Mouse (Mus musculus): ENCODE measurements at regions not wholly inside any gene's neighbourhood (a gene's known extent, or its start where the extent isn't known, plus 50 kb on each side); places are given as distances from the start of the nearest gene placed in this dataset.
A peak's percentile ranks its signal among the peaks of the same experiment; 100 is the strongest.

DNA sequence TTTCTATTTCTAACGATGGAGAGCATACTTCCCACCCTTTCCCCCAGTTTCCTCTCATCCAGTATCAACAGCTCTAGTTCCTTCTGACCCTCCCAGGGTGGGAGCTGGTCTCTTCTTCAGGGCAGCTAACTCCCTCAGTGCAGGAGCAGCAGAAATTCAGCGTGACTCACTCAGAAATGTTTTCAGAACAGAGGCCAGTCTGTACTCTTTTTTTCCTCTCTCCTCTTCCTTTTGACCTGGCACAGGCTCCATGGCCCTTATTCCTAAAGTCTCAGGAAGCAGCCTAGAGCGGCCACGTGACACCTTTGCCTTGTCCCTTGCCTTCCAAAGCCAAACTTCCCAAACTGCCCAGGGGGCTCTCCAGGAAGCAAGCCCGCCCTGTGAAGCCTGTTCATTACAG is 55.4 kb downstream of the Pja1 start:
- DNase-seq (ENCODE audit: low spot score), result no peak

DNA sequence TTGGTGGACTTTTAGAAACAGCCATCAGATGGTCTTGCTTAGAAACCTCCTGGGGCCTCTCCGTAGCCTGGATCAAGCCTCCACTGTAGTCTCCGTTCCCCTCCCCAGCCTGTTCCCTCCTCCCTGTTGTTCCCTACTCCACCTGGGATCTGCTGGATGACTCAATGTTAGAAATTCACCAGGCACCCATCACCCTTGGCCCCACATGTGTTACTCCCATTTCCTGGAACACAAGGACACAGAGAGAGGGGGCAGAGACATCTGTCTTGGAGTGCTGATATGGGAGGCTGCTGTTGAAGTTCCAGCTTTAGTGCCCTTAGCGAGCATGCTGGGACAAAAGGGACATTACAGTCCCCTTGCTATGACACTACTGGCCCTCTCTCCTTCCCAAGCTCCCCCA is 60.1 kb downstream of the Pja1 start:
- DNase-seq (ENCODE audit: low spot score), result no peak

DNA sequence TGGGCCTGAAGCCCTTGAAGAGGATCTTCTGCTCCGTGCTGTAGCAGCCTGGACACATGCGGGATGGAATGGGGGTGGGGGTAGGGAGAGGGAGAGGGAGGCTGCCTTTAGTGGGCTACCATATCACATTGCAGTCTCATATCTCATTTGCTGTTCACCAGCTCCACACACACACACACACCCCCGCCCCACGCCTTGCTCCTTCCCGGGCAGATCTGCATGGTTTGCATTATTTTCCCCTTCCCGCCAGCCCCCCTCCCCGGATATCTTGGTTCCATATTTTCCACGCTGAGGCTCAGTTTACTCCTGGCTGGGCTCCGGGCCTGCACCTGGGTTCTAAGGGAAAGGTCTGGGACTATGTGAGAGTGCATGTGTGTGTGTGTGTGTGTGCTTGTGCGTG is 61.2 kb downstream of the Pja1 start:
- no peak for DNase-seq (ENCODE audit: low spot score)

DNA sequence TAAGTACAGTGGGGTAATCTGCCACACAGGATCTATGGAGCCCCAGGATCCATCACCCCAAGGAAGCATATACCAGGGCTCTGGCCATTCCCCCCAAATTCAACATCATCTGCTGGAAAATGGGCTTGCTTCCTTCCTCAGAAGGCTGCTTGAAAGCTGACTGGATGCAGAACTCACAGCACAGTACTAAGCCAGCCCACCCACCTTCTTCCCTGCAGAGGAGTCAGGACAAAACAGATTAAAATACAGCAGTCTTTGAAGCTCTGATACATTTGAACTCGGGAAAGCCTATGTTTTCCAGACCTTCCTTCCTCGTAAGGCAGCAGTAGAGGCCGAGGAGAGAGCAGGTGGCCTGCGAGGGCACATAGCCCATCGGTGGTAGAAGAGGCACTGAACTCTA is 61.7 kb downstream of the Pja1 start:
- DNase-seq (ENCODE audit: low spot score), result no peak

- DNase-seq (ENCODE audit: low spot score), result no peak
Measured at GRCm38 (mm10) chrX:99408804-99409203, 62.3 kb downstream of the Pja1 start.

DNA sequence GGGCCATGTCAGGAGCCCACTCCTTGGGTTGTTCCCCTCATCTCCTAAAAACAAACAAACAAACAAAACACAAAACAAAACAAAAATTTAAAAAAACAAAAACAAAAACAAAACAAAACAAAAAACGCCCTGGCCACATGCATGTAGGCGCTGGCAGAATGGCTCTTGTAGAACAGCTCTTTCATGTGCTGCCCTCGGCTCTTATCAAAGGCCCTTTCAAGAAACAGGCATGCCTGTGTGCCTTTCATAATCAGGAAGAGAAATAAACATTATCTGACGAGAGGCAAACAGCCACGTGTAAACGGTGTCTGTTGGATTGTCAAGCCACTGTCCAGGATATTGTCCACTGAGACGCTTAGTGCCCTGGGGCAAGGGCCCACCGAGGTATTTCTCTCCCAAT is 65.2 kb downstream of the Pja1 start:
- DNase-seq (ENCODE audit: low spot score), result no peak

DNA sequence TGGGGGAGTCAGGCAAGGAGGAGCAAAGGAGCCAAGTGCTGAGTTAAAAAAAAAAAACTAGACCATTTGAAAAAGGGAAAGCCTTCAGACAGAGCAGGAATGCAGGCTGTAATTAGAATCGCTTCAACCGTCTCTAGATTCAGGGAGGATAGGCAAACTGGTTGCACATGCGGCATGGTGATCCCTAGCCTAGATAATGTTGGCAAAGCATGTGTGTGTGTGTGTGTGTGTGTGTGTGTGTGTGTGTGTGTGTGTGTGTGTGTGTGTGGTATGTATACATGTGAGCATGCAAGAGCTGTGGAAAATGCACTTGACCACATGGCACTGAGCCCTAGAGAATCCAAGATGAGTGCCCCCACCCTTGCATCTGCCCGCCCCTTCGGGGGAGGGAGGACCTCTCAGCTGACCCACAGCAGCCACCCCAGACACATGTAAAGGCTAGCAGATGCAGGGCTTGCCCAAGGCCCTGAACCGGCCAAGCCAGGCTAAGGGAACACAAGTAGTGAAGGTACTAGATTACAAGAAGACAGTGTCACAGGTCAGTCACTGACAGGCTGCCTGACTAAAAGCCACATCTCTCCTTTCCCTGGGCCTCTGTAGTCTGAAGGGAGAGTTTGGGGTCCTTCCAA is 67.4 kb downstream of the Pja1 start:
- no peak for DNase-seq (ENCODE audit: low spot score)

DNA sequence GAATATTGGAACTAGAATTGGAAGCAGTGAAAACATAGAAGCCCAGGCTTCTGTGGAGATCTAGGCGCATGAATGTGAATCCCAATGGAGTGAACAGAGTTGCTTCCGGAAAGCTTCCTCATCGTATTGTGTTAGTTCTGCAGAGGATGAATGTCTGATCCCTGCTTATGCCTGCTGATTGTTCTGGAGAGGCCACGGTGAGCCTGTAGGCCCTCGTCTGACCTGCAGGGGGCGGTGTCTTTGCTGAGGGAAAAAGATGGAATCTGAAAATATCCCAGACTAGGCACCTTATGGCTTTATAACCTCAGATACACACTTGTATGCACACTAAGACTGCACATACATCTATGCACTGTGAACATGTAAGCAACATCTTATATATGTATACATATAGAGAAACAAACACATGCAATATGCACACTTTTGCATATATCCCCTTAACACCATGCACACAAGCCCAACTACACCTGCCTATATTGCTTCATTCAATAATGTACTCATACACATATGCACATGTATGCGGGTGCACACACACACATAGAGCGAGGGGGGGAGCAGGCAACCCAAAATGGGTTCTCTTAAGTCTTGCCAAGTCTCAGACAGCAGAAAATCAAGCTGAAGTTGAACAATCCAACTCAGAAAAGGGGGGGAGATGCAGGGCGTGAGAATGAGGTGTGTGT is 68.1 kb downstream of the Pja1 start:
- DNase-seq (ENCODE audit: low spot score), result no peak

- DNase-seq (ENCODE audit: low spot score), result no peak
Measured at GRCm38 (mm10) chrX:99397344-99397743, 73.7 kb downstream of the Pja1 start.

DNA sequence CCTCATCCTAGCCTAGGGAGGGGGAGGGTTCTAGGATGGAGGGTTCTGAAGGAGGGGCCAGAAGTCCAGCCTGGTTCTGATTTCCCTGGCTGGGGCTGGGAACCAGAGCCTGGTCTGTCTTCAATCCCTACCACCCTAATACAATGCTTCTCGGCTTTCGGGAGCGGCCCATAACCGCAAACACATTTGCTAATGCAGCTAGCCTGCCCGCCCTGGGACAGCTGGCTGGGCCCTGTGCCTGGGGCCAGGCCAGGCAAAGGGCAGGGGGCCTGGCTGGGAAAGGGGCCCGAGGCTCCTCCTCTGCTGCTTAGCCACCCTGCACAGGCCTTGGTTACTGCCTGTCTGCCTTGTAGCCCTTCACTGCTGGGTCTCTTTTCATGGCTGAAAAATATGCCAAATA is 74.9 kb downstream of the Pja1 start:
- DNase-seq (ENCODE audit: low spot score), result no peak

GRCm38 (mm10) chrX:99395067-99395466 is 76.0 kb downstream of the Pja1 start:
- DNase-seq (ENCODE audit: low spot score), result no peak

GRCm38 (mm10) chrX:99391628-99392027 is 79.4 kb downstream of the Pja1 start:
- no peak for DNase-seq (ENCODE audit: low spot score)

- no peak for DNase-seq (ENCODE audit: low spot score)
Measured at GRCm38 (mm10) chrX:99390462-99390838, 80.6 kb downstream of the Pja1 start.

GRCm38 (mm10) chrX:99389778-99390461 is 81.2 kb downstream of the Pja1 start:
- no peak for DNase-seq (ENCODE audit: low spot score)

GRCm38 (mm10) chrX:99370711-99371110 is 100.4 kb downstream of the Pja1 start:
- DNase-seq (ENCODE audit: low spot score), result no peak

DNA sequence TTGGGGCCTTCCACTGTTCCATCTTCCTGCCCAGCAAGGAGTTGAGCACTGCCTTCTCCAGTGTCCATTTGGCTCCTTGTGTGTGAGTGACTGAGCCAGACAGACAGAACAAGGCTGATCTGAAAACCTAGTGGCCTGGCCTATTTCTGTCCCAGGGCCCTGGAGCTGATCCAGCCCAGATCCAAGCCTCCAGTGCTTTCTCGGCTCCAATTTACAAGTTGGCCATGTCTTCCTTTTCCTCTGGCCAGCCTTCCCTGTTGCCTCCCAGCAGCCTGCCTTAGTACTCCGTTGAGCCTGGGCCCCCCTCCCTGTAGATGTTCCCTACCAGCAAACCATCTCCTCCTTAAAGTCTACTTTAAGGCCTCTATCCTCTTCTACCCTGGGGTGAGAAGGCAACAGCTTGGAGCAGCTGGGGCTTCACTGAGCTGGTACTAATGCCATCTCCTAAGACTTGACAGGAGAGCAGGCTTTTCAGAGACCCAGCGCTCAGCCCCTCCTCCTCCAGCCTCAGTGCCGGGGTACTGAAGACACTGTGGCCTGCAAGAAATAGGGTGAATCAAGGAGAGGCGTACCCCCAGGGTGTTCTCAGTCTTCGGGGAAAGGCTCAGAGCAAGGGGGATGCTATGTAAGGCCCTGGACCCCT is 101.7 kb downstream of the Pja1 start:
- DNase-seq (ENCODE audit: low spot score), result peak; percentile 14

DNA sequence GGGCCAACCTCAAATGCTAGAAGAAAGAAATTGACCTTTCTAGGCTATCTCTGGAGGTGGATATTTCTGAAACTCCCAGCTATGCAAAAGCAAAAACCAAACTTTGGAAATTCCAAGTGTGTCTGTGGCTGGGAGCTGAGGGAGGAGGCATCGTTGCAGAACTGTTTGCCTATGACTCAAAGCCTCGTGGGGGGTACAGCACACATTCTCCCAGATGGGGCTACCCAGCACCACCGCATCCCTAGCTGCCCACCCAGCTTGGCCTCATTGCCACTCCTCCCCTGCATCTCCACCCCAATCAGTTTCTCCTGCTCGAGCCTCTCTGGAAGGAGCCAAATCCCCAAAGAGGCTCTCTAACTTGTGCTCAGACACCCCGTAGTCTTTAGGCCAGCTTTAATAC is 107.0 kb downstream of the Pja1 start:
- no peak for DNase-seq (ENCODE audit: low spot score)

GRCm38 (mm10) chrX:99360095-99360890 is 110.8 kb downstream of the Pja1 start:
- DNase-seq (ENCODE audit: low spot score), result no peak

DNA sequence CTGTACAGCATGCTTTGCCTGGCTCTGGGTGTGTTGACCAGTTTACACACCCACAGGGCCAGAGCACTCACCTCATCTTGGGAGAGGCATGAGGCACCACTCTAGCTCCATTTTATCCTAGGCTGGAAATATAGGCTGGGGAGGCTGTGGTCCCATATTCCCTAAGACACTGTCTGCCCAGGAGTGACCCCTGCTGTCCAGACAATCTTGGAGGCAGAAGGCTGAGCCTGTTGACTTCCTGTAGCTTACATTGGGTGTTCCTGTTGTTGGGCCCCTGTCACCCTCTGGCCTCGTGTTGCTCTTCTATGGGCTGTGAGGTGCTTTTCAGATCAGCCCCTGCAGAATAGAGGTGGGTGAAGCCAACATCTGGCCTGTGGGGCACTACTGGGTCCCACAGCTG is 112.3 kb downstream of the Pja1 start:
- peak; percentile 31 for DNase-seq (ENCODE audit: low spot score)

DNA sequence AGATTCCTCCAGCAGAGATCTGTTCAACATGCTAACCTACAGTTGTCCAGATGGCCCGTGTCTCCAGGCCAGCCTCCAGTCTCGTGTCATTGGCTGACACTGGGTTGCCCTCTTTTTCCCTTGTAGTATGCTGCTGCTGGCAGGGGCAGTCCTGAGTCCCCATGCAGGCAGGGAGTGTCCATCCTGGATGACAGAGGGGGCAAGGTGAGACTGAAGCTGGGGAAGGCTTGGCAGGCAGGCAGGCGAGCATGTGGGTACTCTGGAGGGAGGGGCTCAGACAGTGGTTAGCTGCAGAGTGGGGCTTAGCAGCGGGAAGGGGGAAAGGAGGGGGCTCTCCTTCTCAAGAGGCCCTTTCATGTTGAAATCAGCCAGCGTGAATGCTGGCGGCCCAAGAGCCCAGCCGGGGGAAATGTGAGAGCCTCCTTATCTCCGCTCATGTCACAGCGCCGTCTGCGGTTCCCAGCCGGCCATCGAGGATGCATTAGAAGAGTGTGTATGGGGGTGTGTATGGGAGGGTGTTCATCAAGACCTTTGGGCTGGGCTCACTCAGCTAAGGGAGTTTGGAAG is 112.9 kb downstream of the Pja1 start:
- no peak for DNase-seq (ENCODE audit: low spot score)

- no peak for DNase-seq (ENCODE audit: low spot score)
Measured at GRCm38 (mm10) chrX:99355128-99355527, 115.9 kb downstream of the Pja1 start.

DNA sequence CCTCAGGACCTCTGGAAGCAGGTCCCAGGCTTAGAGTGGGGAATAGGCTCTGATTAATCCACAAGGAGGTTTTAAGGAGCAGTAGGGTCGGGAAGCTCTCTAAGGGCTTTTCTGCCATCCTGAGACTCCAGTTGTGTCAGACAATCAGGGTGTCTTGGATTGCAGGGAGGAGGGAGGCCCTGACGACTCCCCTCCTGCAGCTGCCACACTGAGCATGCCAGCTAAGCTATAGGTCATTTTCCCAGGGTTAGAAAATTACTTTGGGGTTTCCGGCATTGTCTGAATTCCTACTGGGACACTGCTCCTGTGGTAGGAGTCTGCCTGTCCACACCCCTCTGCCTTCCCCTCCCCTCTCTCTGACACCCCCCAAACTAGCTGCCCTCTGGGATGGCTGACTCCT is 120.8 kb downstream of the Pja1 start:
- no peak for DNase-seq (ENCODE audit: low spot score)
